Mouse (Mus musculus) neural tube, embryonic 15.5 days (tissue): ENCODE results near the gene H2-Oa. TPM values are rescaled to one million over a fixed set of nuclear protein-coding genes. Genes with fewer than 3 reads are reported as not detected.
A peak's percentile ranks its signal among the peaks of the same experiment; 100 is the strongest.

Source experiments
- ATAC-seq: fragments of 200-750 bp; cut with Nextera tagmentation; 2 replicates; pipeline ENCODE4 v1.8.0; 2017; ENCODE audit warnings: mild to moderate bottlenecking, moderate TSS enrichment, moderate library complexity; ENCODE audit not compliant: low FRiP score
- H3K27ac ChIP-seq: fragments of 300-500 bp; sonication (generic); replicated peaks from 2 replicates; pipeline ENCODE4 v1.5.1; 2015; ENCODE audit warnings: mild to moderate bottlenecking, inconsistent platforms
- H3K27me3 ChIP-seq: fragments of 300-500 bp; sonication (generic); replicated peaks from 2 replicates; pipeline ENCODE4 v1.6.1; 2015; ENCODE audit warnings: inconsistent platforms
- H3K36me3 ChIP-seq: fragments of 300-500 bp; sonication (generic); 2 replicates; pipeline ENCODE4 v1.6.1; 2015; ENCODE audit warnings: inconsistent platforms
- H3K4me1 ChIP-seq: fragments of 300-500 bp; sonication (generic); 2 replicates; pipeline ENCODE4 v1.6.1; 2015; ENCODE audit warnings: inconsistent platforms
- H3K4me2 ChIP-seq: fragments of 300-500 bp; sonication (generic); 2 replicates; pipeline ENCODE4 v1.6.1; 2015; ENCODE audit warnings: inconsistent platforms, mild to moderate bottlenecking, moderate library complexity
- H3K4me3 ChIP-seq: fragments of 300-500 bp; sonication (generic); replicated peaks from 2 replicates; pipeline ENCODE4 v1.5.1; 2015; ENCODE audit warnings: mild to moderate bottlenecking, inconsistent platforms
- H3K9ac ChIP-seq: fragments of 300-500 bp; sonication (generic); replicated peaks from 2 replicates; pipeline ENCODE4 v1.6.1; 2015; ENCODE audit warnings: mild to moderate bottlenecking, inconsistent platforms
- H3K9me3 ChIP-seq: fragments of 300-500 bp; sonication (generic); replicated peaks from 2 replicates; pipeline ENCODE4 v1.6.1; 2016; ENCODE audit warnings: inconsistent platforms
- WGBS: fragments of 180-500 bp; shearing (Covaris S2); methylation state at CpG from one replicate; pipeline ENCODE4 v1.1.7; 2015; ENCODE audit warnings: mixed read lengths; 5-methylcytosine and 5-hydroxymethylcytosine counted together
- polyA plus RNA-seq: library from polyadenylated mRNA; unstranded; fragments of >200 nt; fragmentation: Nextera tagmentation; extraction: Ambion mirVana; gene quantifications from 2 replicates; pipeline ENCODE4 v1.2.1, GENCODE M21; 2015

Gene H2-Oa
- polyA plus RNA-seq, result 0.19 and 2.5 TPM in 2 replicates

DNA sequence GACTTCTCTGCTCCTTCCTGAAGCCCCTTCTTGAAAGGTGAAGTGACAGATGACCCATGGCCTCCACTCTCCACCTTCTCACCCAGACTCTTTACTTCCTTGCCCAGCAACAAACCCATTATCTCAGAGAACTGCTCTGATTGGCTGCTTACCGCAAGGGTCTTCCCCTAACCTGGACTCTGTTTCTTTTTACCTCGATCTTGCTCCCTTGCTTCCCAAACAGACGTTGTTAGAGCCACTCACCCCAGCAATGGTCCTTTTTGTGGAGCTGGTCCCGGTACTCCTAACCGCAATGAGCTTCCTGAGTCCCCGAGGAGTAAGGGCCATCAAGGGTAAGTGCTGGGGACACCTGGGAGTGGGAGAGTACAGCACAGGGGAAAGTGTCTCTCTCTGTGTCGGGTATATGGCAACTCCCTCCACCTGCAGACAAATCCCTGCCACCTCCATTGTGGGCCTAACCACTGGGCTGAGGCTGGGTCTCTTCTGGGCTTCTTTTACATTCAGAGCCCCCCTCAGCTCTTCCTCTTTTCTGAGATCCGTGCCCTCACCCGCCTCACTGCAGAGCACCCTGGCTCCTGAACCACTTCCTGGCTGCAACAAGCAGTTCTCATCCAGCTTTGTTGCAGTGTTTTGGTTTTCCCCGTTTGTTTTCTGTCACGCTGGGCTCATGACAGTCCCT, at the start of gene H2-Oa:
Gene H2-Oa, plus strand, starts transcription at position 144 of the 679 bp plus-strand sequence.
- no peak within 1 kb of the TSS for H3K4me3 ChIP-seq
- H3K36me3 ChIP-seq, result no peaks in the 10 kb centered on the region
- no peak within 1 kb of the TSS for H3K9ac ChIP-seq
- no peak within 1 kb of the TSS for H3K4me2 ChIP-seq
- no peaks in the 10 kb centered on the region for H3K9me3 ChIP-seq
- no peaks in the 10 kb centered on the region for H3K27me3 ChIP-seq
- no peak for ATAC-seq
- H3K4me1 ChIP-seq, result no peaks in the 10 kb centered on the region
- H3K27ac ChIP-seq, result no peak within 1 kb of the TSS
- WGBS, result 43% methylated on average over 11 of the region's 11 CpGs

DNA sequence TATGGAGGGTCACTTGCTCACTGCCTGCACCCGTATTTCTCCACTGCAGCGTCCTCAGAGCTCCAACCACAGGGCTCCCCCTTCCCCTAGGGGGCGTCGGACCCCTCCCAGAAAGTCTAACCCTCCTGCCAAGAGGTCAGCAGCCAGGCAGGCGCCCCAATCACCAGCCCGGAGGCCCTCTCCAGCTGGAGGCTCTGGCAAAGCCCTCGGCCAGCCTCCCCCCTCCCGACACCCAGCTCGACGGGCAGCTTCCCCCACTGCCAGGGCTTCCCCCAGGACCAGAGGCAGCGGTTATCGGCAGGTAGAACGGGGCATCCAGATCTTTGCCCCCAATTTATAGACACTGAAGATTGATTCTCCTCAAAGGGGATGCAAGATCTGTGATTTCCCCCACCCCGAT, 46.2 kb upstream of the H2-Oa start:
- H3K36me3 ChIP-seq, result peaks cover 9% of the 10 kb centered on the region; the same call in 1 of the 2 replicates
- H3K4me2 ChIP-seq, result no peak overlapping the region
- H3K4me1 ChIP-seq, result peaks cover 9% of the 10 kb centered on the region
- ATAC-seq, result no peak
- H3K27ac ChIP-seq, result no peak overlapping the region
- no peak overlapping the region for H3K9ac ChIP-seq
- H3K27me3 ChIP-seq, result no peaks in the 10 kb centered on the region
- WGBS, result 81% methylated on average over 14 of the region's 14 CpGs
- H3K9me3 ChIP-seq, result no peaks in the 10 kb centered on the region; the same call in 1 of the 2 replicates
- no peak overlapping the region for H3K4me3 ChIP-seq

GRCm38 (mm10) chr17:34047404-34048050, 44.6 kb upstream of the H2-Oa start:
- H3K27ac ChIP-seq, result no peak overlapping the region
- no peak overlapping the region for H3K4me3 ChIP-seq
- H3K9ac ChIP-seq, result no peak overlapping the region
- no peak overlapping the region for H3K4me2 ChIP-seq
- no peak for ATAC-seq
- H3K36me3 ChIP-seq, result peaks cover 13% of the 10 kb centered on the region; the same call in 1 of the 2 replicates
- no peaks in the 10 kb centered on the region for H3K4me1 ChIP-seq
- no peaks in the 10 kb centered on the region; the same call in 1 of the 2 replicates for H3K9me3 ChIP-seq
- no peaks in the 10 kb centered on the region for H3K27me3 ChIP-seq
- 92% methylated on average over 5 of the region's 5 CpGs for WGBS

DNA sequence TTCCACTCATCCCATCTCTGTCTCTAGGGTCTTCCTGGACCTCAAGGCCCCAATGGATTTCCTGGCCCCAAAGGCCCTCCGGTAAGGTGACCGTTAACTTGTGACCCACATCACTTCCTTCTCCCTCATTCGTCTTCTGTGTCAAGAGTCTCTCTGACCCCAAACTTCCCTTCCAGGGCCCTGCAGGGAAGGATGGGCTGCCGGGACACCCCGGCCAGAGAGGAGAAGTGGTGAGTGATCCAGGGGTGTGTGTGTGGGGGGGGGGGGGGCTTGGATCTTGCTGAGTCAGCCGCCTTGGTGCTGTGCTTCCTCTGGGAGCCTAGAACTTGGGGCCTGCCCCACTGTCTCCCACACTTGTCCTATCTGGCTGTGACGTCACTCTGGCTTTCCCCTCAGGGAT, 34.9 kb upstream of the H2-Oa start:
- WGBS, result 81% methylated on average over 7 of the region's 7 CpGs
- H3K4me3 ChIP-seq, result no peak overlapping the region
- no peak overlapping the region for H3K9ac ChIP-seq
- ATAC-seq, result no peak
- H3K27me3 ChIP-seq, result no peaks in the 10 kb centered on the region
- H3K36me3 ChIP-seq, result no peaks in the 10 kb centered on the region
- H3K9me3 ChIP-seq, result no peaks in the 10 kb centered on the region
- no peak overlapping the region for H3K27ac ChIP-seq
- H3K4me1 ChIP-seq, result no peaks in the 10 kb centered on the region
- H3K4me2 ChIP-seq, result no peak overlapping the region

DNA sequence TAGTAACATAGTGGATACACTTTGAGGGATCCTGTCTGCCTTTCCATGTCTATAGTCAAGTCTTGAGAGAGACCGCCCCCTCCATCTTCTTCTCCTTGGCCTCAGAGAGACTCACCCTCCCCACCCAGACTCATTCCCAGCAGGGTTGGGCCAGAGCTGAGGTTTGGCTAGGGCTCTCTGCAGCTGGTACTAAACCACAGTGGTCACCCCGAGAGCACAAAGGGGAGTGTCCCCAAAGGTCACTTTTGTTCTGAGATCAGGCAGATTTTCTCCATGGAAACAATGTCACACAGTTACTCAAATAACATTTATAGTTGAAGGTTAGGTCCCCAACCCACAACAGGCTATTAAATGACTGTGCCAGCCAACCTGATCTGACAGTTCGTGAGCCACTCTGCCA, 23.3 kb upstream of the H2-Oa start:
- Histone ChIP-seq H3K4me1 (no peaks in the 10 kb centered on the region; the same call in 1 of the 2 replicates), H3K9ac (no peak overlapping the region), H3K36me3 (no peaks in the 10 kb centered on the region), H3K9me3 (no peaks in the 10 kb centered on the region; the same call in 1 of the 2 replicates), H3K4me2 (no peak overlapping the region), H3K27ac (no peak overlapping the region), H3K27me3 (no peaks in the 10 kb centered on the region), H3K4me3 (no peak overlapping the region)
- ATAC-seq, result no peak
- 46% methylated on average over 3 of the region's 3 CpGs for WGBS

- ATAC-seq, result no peak
- H3K27ac ChIP-seq, result no peak overlapping the region
- H3K4me1 ChIP-seq, result peaks cover 5% of the 10 kb centered on the region; the same call in 1 of the 2 replicates
- WGBS, result 76% methylated on average over 5 of the region's 5 CpGs
- H3K4me2 ChIP-seq, result no peak overlapping the region
- H3K27me3 ChIP-seq, result peaks cover 7% of the 10 kb centered on the region
- H3K9ac ChIP-seq, result no peak overlapping the region
- H3K4me3 ChIP-seq, result no peak overlapping the region
- H3K9me3 ChIP-seq, result no peaks in the 10 kb centered on the region; the same call in 1 of the 2 replicates
- H3K36me3 ChIP-seq, result no peaks in the 10 kb centered on the region
Measured at GRCm38 (mm10) chr17:34072091-34072490, 20.0 kb upstream of the H2-Oa start.

- no peak overlapping the region for H3K4me2 ChIP-seq
- H3K9ac ChIP-seq, result no peak overlapping the region
- peaks cover 9% of the 10 kb centered on the region for H3K27me3 ChIP-seq
- peaks cover 5% of the 10 kb centered on the region; the same call in 1 of the 2 replicates for H3K4me1 ChIP-seq
- H3K4me3 ChIP-seq, result no peak overlapping the region
- WGBS, result 42% methylated on average over 7 of the region's 7 CpGs
- ATAC-seq, result no peak
- H3K36me3 ChIP-seq, result no peaks in the 10 kb centered on the region
- no peaks in the 10 kb centered on the region; the same call in 1 of the 2 replicates for H3K9me3 ChIP-seq
- no peak overlapping the region for H3K27ac ChIP-seq
Measured at GRCm38 (mm10) chr17:34075271-34075670, 16.9 kb upstream of the H2-Oa start.

DNA sequence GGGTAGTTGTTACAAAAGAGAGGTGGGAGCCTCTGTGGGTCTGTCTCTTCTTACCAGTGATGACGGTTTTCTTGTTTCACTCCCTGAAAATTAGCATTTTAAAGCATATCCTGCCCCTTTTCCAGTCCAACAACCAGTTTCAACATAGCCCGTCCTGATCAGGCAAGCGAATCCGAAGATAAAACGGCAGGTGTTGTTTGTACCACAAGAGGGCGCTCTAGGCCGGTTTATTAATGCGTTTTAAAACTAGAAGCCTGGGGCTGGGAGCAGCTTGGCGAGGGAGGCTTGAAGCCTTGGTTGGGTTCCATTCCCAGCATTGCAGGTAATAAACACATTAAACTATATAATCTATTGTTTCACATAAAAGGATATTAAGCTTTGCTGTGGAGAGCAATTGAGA, 14.6 kb upstream of the H2-Oa start:
- WGBS, result 2% methylated on average over 9 of the region's 9 CpGs

DNA sequence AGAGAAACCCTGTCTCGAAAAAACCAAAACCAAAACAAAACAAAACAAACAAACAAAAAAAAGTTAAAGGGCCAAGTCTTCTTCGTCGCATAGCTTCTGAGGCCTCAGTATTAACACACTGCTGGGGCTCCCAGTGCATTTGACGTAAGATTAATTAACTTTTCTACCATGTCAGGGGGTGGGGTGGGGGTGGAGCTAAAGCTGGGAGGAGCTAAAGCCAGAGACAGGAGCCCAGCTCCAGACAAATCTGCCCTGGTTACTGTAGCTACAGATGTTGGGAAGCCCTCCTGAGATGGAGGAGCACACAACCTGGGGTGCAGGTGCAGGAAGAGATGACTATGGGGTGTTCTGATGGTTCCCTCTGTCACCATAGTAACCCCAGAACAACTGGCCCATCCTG, 14.0 kb upstream of the H2-Oa start:
- 0 out of 2 replicates have a peak, but pooled peaks cover 5% of the 10 kb centered on the region for H3K4me1 ChIP-seq
- 62% methylated on average over 4 of the region's 4 CpGs for WGBS
- ATAC-seq, result no peak
- H3K9me3 ChIP-seq, result no peaks in the 10 kb centered on the region
- H3K4me3 ChIP-seq, result no peak overlapping the region
- H3K27me3 ChIP-seq, result peaks cover 9% of the 10 kb centered on the region
- no peak overlapping the region for H3K27ac ChIP-seq
- no peak overlapping the region for H3K9ac ChIP-seq
- H3K4me2 ChIP-seq, result no peak overlapping the region
- H3K36me3 ChIP-seq, result no peaks in the 10 kb centered on the region

More for the DNA sequence above, 14.6 kb upstream of the H2-Oa start:
- no peak overlapping the region for H3K9ac ChIP-seq
- H3K27ac ChIP-seq, result no peak overlapping the region
- no peak overlapping the region for H3K4me2 ChIP-seq
- no peak for ATAC-seq
- H3K4me1 ChIP-seq, result peaks cover 5% of the 10 kb centered on the region; the same call in 1 of the 2 replicates
- no peaks in the 10 kb centered on the region for H3K36me3 ChIP-seq
- H3K9me3 ChIP-seq, result no peaks in the 10 kb centered on the region
- H3K4me3 ChIP-seq, result no peak overlapping the region
- H3K27me3 ChIP-seq, result peaks cover 9% of the 10 kb centered on the region

DNA sequence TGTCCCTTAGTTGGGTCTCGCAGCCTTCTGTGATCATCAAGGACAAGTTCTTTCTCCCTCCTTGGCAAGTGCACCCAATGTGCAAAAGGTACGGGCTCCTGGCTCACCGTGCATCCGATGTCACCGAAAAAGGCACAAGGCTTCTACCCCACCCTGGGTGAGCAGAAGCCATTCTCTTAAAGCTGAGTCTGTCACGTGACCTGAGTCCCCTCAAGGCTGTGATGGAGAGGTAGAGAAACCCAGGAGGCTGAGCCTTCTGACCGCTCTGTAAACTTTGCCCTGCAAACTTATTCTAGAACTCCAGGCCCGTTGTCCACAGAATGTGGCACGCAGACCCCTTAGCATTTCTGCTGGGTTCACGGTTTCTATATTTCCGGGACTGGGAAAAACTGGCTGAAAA, 13.1 kb upstream of the H2-Oa start:
- Histone ChIP-seq H3K27me3 (peaks cover 9% of the 10 kb centered on the region), H3K36me3 (no peaks in the 10 kb centered on the region), H3K4me3 (no peak overlapping the region), H3K4me2 (no peak overlapping the region), H3K9me3 (no peaks in the 10 kb centered on the region), H3K9ac (no peak overlapping the region), H3K4me1 (0 out of 2 replicates have a peak, but pooled peaks cover 5% of the 10 kb centered on the region), H3K27ac (no peak overlapping the region)
- WGBS, result 92% methylated on average over 11 of the region's 11 CpGs
- no peak for ATAC-seq

- Histone ChIP-seq H3K4me1 (0 out of 2 replicates have a peak, but pooled peaks cover 5% of the 10 kb centered on the region), H3K9me3 (no peaks in the 10 kb centered on the region), H3K9ac (no peak overlapping the region), H3K36me3 (no peaks in the 10 kb centered on the region), H3K27me3 (peaks cover 9% of the 10 kb centered on the region), H3K4me2 (peak overlapping the region; percentile 22; the same call in 1 of the 2 replicates), H3K27ac (no peak overlapping the region), H3K4me3 (no peak overlapping the region)
- WGBS, result 26% methylated on average over 5 of the region's 5 CpGs
- ATAC-seq, result peak; percentile 81
Measured at GRCm38 (mm10) chr17:34079621-34080020, 12.5 kb upstream of the H2-Oa start.

DNA sequence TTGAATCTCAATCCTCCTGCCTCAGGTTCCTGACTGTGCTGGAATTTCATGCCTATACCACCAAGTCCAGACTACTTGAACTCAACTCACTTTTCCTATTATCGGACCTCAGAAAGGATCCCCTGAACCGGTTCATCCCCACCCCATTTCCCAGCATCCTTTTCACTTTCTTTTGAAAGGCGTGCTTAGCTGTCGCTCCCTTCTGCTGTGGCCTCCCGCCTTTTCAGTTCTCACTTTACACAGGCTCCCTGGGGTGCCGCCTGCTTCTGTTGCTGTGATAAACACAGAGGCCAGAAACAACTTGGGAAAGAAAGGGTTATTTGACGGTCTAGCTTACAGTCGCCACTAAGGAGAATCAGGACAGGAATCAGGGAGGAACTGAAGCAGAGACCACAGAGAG, 9.0 kb upstream of the H2-Oa start:
- Histone ChIP-seq H3K9me3 (no peaks in the 10 kb centered on the region), H3K4me3 (no peak overlapping the region), H3K36me3 (no peaks in the 10 kb centered on the region), H3K4me2 (peak overlapping the region; percentile 19; the same call in 1 of the 2 replicates), H3K27me3 (0 out of 2 replicates have a peak, but pooled peaks cover 3% of the 10 kb centered on the region), H3K4me1 (no peaks in the 10 kb centered on the region), H3K9ac (no peak overlapping the region), H3K27ac (no peak overlapping the region)
- no peak for ATAC-seq
- 4% methylated on average over 8 of the region's 8 CpGs for WGBS
